Mouse (Mus musculus) kidney, embryonic 15.5 days (tissue): ENCODE data around the gene Mpzl1. TPM values are rescaled to one million over a fixed set of nuclear protein-coding genes. Genes with fewer than 3 reads are reported as not detected.

ENCODE experiments used
- ATAC-seq: fragments of 200-750 bp; cut with Nextera tagmentation; replicated peaks from 2 replicates; pipeline ENCODE4 v1.8.0; 2017; ENCODE audit warnings: moderate TSS enrichment; ENCODE audit not compliant: low FRiP score
- H3K27ac ChIP-seq: fragments of 300-500 bp; sonication (generic); 2 replicates; pipeline ENCODE4 v1.5.1; 2015; ENCODE audit warnings: mild to moderate bottlenecking, inconsistent platforms
- H3K27me3 ChIP-seq: fragments of 300-500 bp; sonication (generic); 2 replicates; pipeline ENCODE4 v1.6.1; 2015; ENCODE audit warnings: inconsistent platforms
- H3K36me3 ChIP-seq: fragments of 300-500 bp; sonication (generic); 2 replicates; pipeline ENCODE4 v1.6.1; 2015; ENCODE audit warnings: inconsistent platforms
- H3K4me1 ChIP-seq: fragments of 300-500 bp; sonication (generic); 2 replicates; pipeline ENCODE4 v1.6.1; 2015; ENCODE audit warnings: inconsistent platforms
- H3K4me2 ChIP-seq: fragments of 300-500 bp; sonication (generic); 2 replicates; pipeline ENCODE4 v1.6.1; 2015; ENCODE audit warnings: moderate library complexity, mild to moderate bottlenecking, inconsistent platforms
- H3K4me3 ChIP-seq: fragments of 300-500 bp; sonication (generic); replicated peaks from 2 replicates; pipeline ENCODE4 v1.5.1; 2015; ENCODE audit warnings: mild to moderate bottlenecking, inconsistent platforms
- H3K9ac ChIP-seq: fragments of 300-500 bp; sonication (generic); 2 replicates; pipeline ENCODE4 v1.6.1; 2015; ENCODE audit warnings: mild to moderate bottlenecking, inconsistent platforms
- H3K9me3 ChIP-seq: fragments of 300-500 bp; sonication (generic); replicated peaks from 2 replicates; pipeline ENCODE4 v1.6.1; 2016; ENCODE audit warnings: inconsistent platforms
- WGBS: fragments of 180-500 bp; shearing (Covaris S2); methylation state at CpG from one replicate; pipeline ENCODE4 v1.1.7; 2015; ENCODE audit warnings: mixed read lengths; 5-methylcytosine and 5-hydroxymethylcytosine counted together
- polyA plus RNA-seq: library from polyadenylated mRNA; unstranded; fragments of >200 nt; fragmentation: Nextera tagmentation; extraction: Ambion mirVana; gene quantifications from 2 replicates; pipeline ENCODE4 v1.2.1, GENCODE M21; 2015

The Mpzl1 gene
- polyA plus RNA-seq, 1 experiment from 2014 or later: 207 TPM

DNA sequence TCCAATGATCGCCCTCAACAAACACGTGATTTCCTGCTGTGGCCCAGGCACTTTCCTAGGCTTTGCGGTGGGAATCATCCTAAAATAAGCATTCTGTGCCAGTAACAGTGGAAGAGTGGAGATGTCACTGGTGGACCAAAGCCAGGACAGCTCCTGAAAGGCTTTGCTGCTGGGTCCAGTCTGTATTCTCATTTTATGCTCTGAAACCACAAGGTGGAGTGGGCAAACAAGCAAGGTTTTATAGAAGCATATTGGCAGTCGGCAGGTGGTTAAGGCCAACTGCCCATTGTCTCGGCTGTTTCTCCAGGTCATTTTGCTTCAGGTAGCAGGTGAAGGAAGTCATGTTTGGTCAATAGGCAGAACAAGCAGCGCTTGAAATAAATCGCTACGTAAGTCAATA, 3.2 kb downstream of the Mpzl1 start:
- Histone ChIP-seq H3K4me1 (peaks cover 66% of the 10 kb centered on the region), H3K27ac (0 out of 2 replicates have a peak overlapping the region, but pooled peaks have one; percentile 30), H3K27me3 (no peaks in the 10 kb centered on the region), H3K4me3 (no peak overlapping the region), H3K4me2 (0 out of 2 replicates have a peak overlapping the region, but pooled peaks have one; percentile 29), H3K9me3 (no peaks in the 10 kb centered on the region), H3K9ac (no peak overlapping the region), H3K36me3 (0 out of 2 replicates have a peak, but pooled peaks cover 3% of the 10 kb centered on the region)
- ATAC-seq: no peak
- 70% methylated on average over 8 of the region's 8 CpGs for WGBS

- Histone ChIP-seq H3K4me1 (peaks cover 62% of the 10 kb centered on the region), H3K9me3 (no peaks in the 10 kb centered on the region), H3K36me3 (0 out of 2 replicates have a peak, but pooled peaks cover 7% of the 10 kb centered on the region), H3K27me3 (no peaks in the 10 kb centered on the region), H3K4me3 (no peak overlapping the region), H3K4me2 (peak overlapping the region; percentile 21), H3K27ac (peak overlapping the region; percentile 58), H3K9ac (no peak overlapping the region)
- WGBS: 28% methylated on average over 8 of the region's 8 CpGs
- no peak for ATAC-seq
These were observed 4.4 kb downstream of the Mpzl1 start for GRCm38 (mm10) chr1:165629975-165630374.

GRCm38 (mm10) chr1:165628603-165629002, 5.7 kb downstream of the Mpzl1 start:
- 84% methylated on average over 1 of the region's 1 CpGs for WGBS
- H3K27ac ChIP-seq: no peak overlapping the region
- H3K4me2 ChIP-seq: no peak overlapping the region
- H3K36me3 ChIP-seq: 0 out of 2 replicates have a peak, but pooled peaks cover 7% of the 10 kb centered on the region
- no peaks in the 10 kb centered on the region for H3K27me3 ChIP-seq
- ATAC-seq: no peak
- no peaks in the 10 kb centered on the region for H3K9me3 ChIP-seq
- H3K9ac ChIP-seq: no peak overlapping the region
- peaks cover 61% of the 10 kb centered on the region for H3K4me1 ChIP-seq
- no peak overlapping the region for H3K4me3 ChIP-seq

DNA sequence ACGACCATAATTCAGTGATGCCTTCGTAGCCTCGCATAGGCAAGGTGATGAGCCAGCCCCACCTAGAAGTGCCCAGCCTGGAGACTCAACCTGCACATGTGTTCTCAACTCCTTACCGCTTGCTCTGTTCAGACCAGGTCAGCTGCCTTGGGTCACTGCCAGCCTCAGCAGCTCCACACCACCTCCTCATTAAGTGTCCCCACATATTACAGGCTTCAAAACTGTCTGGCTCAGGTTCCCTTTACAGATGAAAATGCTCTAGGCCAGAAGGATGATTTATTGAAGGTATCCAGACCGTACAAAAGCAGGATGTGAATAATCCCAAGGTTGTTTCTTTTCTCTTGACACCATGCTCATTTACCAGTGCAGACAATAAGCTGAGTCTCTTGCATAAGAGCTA, 8.4 kb downstream of the Mpzl1 start:
- H3K27ac ChIP-seq: peak overlapping the region; percentile 49
- WGBS: 46% methylated on average over 5 of the region's 5 CpGs
- H3K36me3 ChIP-seq: peaks cover 17% of the 10 kb centered on the region
- H3K4me3 ChIP-seq: no peak overlapping the region
- peaks cover 45% of the 10 kb centered on the region for H3K4me1 ChIP-seq
- no peak overlapping the region for H3K9ac ChIP-seq
- H3K4me2 ChIP-seq: no peak overlapping the region
- no peaks in the 10 kb centered on the region for H3K9me3 ChIP-seq
- no peak for ATAC-seq
- H3K27me3 ChIP-seq: no peaks in the 10 kb centered on the region

GRCm38 (mm10) chr1:165625058-165625457, 9.3 kb downstream of the Mpzl1 start:
- Histone ChIP-seq H3K9ac (no peak overlapping the region), H3K36me3 (peaks cover 17% of the 10 kb centered on the region), H3K27ac (no peak overlapping the region), H3K4me3 (no peak overlapping the region), H3K27me3 (no peaks in the 10 kb centered on the region), H3K4me1 (peaks cover 42% of the 10 kb centered on the region), H3K9me3 (no peaks in the 10 kb centered on the region), H3K4me2 (no peak overlapping the region)
- WGBS: 84% methylated on average over 5 of the region's 5 CpGs
- no peak for ATAC-seq

DNA sequence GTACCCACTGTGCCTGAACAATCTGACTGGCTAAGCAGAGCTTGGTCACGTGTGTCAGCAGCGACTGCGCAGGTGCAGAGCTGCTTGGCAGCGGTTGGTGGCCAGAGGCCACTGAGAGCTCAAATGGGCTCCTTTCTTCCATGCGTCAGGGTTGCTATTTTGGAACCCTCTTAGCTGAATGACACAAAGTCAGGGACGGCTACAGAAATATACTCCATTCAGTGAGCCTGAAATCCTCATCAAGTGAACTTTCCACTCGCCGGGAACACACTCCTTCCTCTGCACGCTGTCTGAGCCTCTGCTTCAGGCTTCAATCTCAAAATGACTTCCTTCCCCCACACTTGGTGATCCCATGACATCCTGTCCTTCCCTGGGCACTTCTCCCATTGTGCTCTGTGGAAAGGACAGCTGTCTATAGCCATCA, 16.1 kb downstream of the Mpzl1 start:
- Histone ChIP-seq H3K27ac (peak overlapping the region; percentile 88), H3K4me2 (no peak overlapping the region)
- no peak for ATAC-seq

GRCm38 (mm10) chr1:165617166-165617891, 17.0 kb downstream of the Mpzl1 start:
- peak overlapping the region; percentile 88 for H3K27ac ChIP-seq
- peak overlapping the region; percentile 14 for H3K4me2 ChIP-seq
- 8% methylated on average over 15 of the region's 15 CpGs for WGBS
- peaks cover 52% of the 10 kb centered on the region for H3K4me1 ChIP-seq
- H3K27me3 ChIP-seq: no peaks in the 10 kb centered on the region
- no peak overlapping the region for H3K9ac ChIP-seq
- no peak overlapping the region for H3K4me3 ChIP-seq
- H3K9me3 ChIP-seq: 0 out of 2 replicates have a peak, but pooled peaks cover 5% of the 10 kb centered on the region
- ATAC-seq: peak; percentile 80
- peaks cover 28% of the 10 kb centered on the region for H3K36me3 ChIP-seq

More for the DNA sequence above, 16.1 kb downstream of the Mpzl1 start:
- H3K9me3 ChIP-seq: 0 out of 2 replicates have a peak, but pooled peaks cover 5% of the 10 kb centered on the region
- no peak overlapping the region for H3K4me3 ChIP-seq
- H3K9ac ChIP-seq: no peak overlapping the region
- H3K36me3 ChIP-seq: peaks cover 35% of the 10 kb centered on the region
- WGBS: 52% methylated on average over 9 of the region's 9 CpGs
- H3K27me3 ChIP-seq: no peaks in the 10 kb centered on the region
- H3K4me1 ChIP-seq: peaks cover 44% of the 10 kb centered on the region

- H3K9me3 ChIP-seq: 0 out of 2 replicates have a peak, but pooled peaks cover 5% of the 10 kb centered on the region
- peak overlapping the region; percentile 14 for H3K4me2 ChIP-seq
- WGBS: 20% methylated on average over 7 of the region's 7 CpGs
- no peaks in the 10 kb centered on the region for H3K27me3 ChIP-seq
- H3K4me3 ChIP-seq: no peak overlapping the region
- ATAC-seq: peak; percentile 29; the same call in 1 of the 2 replicates
- H3K36me3 ChIP-seq: peaks cover 25% of the 10 kb centered on the region
- peak overlapping the region; percentile 88 for H3K27ac ChIP-seq
- H3K4me1 ChIP-seq: peaks cover 55% of the 10 kb centered on the region
- no peak overlapping the region for H3K9ac ChIP-seq
These were observed 17.7 kb downstream of the Mpzl1 start for GRCm38 (mm10) chr1:165616652-165617051.

- H3K27me3 ChIP-seq: no peaks in the 10 kb centered on the region
- H3K4me2 ChIP-seq: no peak overlapping the region
- H3K4me1 ChIP-seq: peaks cover 54% of the 10 kb centered on the region
- H3K4me3 ChIP-seq: no peak overlapping the region
- no peak overlapping the region for H3K27ac ChIP-seq
- peaks cover 25% of the 10 kb centered on the region for H3K36me3 ChIP-seq
- no peak for ATAC-seq
- WGBS: 86% methylated on average over 3 of the region's 3 CpGs
- no peak overlapping the region for H3K9ac ChIP-seq
- H3K9me3 ChIP-seq: 0 out of 2 replicates have a peak, but pooled peaks cover 5% of the 10 kb centered on the region
These were observed 19.5 kb downstream of the Mpzl1 start for GRCm38 (mm10) chr1:165614793-165615192.

DNA sequence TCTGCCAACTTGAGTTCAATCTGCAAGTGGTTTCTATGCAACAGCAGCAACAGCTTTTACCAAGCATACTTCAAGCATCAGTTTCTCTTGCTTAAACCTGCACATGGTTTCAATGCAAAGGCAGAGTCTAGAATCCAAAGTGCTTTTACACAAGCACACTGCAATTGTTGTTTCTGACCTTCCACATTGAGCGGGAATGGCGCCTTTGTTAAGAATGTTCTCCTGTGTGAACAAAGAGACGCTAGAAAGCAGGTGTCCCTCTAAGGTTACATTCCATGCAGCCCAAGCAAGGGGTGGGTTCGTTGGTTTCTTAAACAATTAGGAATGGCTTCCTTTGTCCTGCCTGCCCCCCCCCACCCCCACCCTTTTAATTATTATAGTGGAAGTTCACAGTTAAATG, 20.4 kb downstream of the Mpzl1 start:
- Histone ChIP-seq H3K4me2 (no peak overlapping the region), H3K9ac (no peak overlapping the region), H3K27me3 (no peaks in the 10 kb centered on the region), H3K9me3 (0 out of 2 replicates have a peak, but pooled peaks cover 5% of the 10 kb centered on the region), H3K4me3 (no peak overlapping the region), H3K4me1 (peaks cover 59% of the 10 kb centered on the region), H3K27ac (no peak overlapping the region), H3K36me3 (peaks cover 25% of the 10 kb centered on the region)
- WGBS: 73% methylated on average over 4 of the region's 4 CpGs
- ATAC-seq: no peak

DNA sequence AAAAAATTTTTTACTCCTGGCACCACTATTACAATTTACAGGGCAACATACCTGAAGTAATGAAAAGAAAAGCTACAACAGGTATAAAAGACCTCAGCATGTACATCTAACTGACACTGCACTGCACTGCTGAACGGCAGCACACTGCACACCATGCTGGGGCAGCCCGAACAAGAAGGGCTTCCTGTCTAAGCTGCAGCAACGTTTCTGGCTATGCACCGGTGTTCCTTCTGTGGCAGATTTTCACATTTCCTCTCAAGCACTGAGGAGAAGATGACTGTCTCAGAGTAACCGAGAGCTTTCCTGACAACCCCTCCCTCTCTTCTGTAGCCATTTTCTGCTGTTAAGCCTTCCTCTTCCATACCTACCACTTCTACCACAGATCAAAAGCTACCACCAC, 21.6 kb downstream of the Mpzl1 start:
- Histone ChIP-seq H3K27ac (no peak overlapping the region), H3K27me3 (no peaks in the 10 kb centered on the region), H3K9me3 (0 out of 2 replicates have a peak, but pooled peaks cover 5% of the 10 kb centered on the region), H3K9ac (no peak overlapping the region), H3K4me3 (no peak overlapping the region), H3K4me1 (peaks cover 49% of the 10 kb centered on the region), H3K4me2 (no peak overlapping the region), H3K36me3 (peaks cover 33% of the 10 kb centered on the region)
- no peak for ATAC-seq
- WGBS: 53% methylated on average over 5 of the region's 5 CpGs

DNA sequence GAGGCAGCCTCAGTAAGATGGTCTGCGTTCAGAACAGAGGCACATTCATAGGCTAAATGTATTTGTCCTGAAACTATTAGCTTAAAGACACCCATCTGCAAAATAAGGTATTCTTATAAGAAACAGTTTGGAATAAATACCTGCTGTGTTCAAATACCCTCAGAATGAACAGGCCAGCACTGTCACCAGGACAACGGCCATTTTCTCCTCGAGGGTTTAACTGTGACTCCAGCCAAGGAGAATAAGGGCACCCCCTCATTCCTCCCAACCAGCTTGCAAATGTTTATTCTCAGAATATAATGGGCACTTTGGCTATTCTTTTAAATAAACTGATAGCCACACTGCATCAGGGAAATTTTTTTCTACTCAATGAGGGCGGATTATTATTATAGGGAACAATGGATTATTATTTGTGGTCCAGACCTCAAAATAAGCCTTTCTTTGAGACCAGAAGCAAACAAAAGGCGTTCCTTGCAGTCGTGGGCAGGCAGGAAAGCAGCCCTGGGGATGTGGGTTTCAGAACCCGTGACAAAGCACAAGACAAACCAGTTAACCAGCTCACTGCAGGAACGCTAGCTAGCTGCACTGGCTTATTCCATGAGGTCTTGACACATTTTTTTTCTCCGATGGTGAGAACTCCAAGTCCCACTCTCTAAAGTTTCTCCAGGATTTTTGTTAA, 23.9 kb downstream of the Mpzl1 start:
- peaks cover 48% of the 10 kb centered on the region for H3K36me3 ChIP-seq
- WGBS: 73% methylated on average over 9 of the region's 9 CpGs
- ATAC-seq: no peak
- H3K27ac ChIP-seq: peak overlapping the region; percentile 52; the same call in 1 of the 2 replicates
- H3K4me2 ChIP-seq: no peak overlapping the region
- H3K4me1 ChIP-seq: peaks cover 27% of the 10 kb centered on the region
- no peak overlapping the region for H3K9ac ChIP-seq
- H3K4me3 ChIP-seq: no peak overlapping the region
- 0 out of 2 replicates have a peak, but pooled peaks cover 2% of the 10 kb centered on the region for H3K9me3 ChIP-seq
- no peaks in the 10 kb centered on the region for H3K27me3 ChIP-seq
